Mouse (Mus musculus) neural tube, embryonic 11.5 days (tissue): ENCODE results near the gene Fmn2. TPM values are rescaled to one million over a fixed set of nuclear protein-coding genes. Genes with fewer than 3 reads are reported as not detected.

Source experiments
- ATAC-seq: fragments of 200-750 bp; cut with Nextera tagmentation; 2 replicates; pipeline ENCODE4 v1.8.0; 2017; ENCODE audit warnings: moderate number of reproducible peaks, mild to moderate bottlenecking, moderate TSS enrichment, moderate library complexity; ENCODE audit not compliant: insufficient read depth, low FRiP score, low TSS enrichment
- DNase-seq: peaks from one replicate; pipeline ENCODE4 v3.0.0-alpha.2; 2015; ENCODE audit warnings: low spot score
- H3K27ac ChIP-seq: fragments of 300-500 bp; sonication (generic); 2 replicates; pipeline ENCODE4 v1.5.1; 2014; ENCODE audit warnings: low read depth, mild to moderate bottlenecking, low read length
- H3K27me3 ChIP-seq: fragments of 300-500 bp; sonication (generic); 2 replicates; pipeline ENCODE4 v1.6.1; 2014; ENCODE audit warnings: mild to moderate bottlenecking, low read length, mixed read lengths; ENCODE audit not compliant: control insufficient read depth, insufficient read depth
- H3K36me3 ChIP-seq: fragments of 300-500 bp; sonication (generic); 2 replicates; pipeline ENCODE4 v1.6.1; 2014; ENCODE audit warnings: mild to moderate bottlenecking, low read length, moderate library complexity, mixed read lengths; ENCODE audit not compliant: control insufficient read depth, insufficient read depth
- H3K4me1 ChIP-seq: fragments of 300-500 bp; sonication (generic); 2 replicates; pipeline ENCODE4 v1.6.1; 2014; ENCODE audit warnings: low read length, mixed read lengths; ENCODE audit not compliant: control insufficient read depth, insufficient read depth
- H3K4me2 ChIP-seq: fragments of 300-500 bp; sonication (generic); 2 replicates; pipeline ENCODE4 v1.6.1; 2014; ENCODE audit warnings: low read depth, mild to moderate bottlenecking, moderate library complexity
- H3K4me3 ChIP-seq: fragments of 300-500 bp; sonication (generic); 2 replicates; pipeline ENCODE4 v1.5.1; 2014; ENCODE audit warnings: low read depth, low read length
- H3K9ac ChIP-seq: fragments of 300-500 bp; sonication (generic); 2 replicates; pipeline ENCODE4 v1.6.1; 2014; ENCODE audit warnings: mild to moderate bottlenecking, low read length
- H3K9me3 ChIP-seq: fragments of 300-500 bp; sonication (generic); 2 replicates; pipeline ENCODE4 v1.6.1; 2016; ENCODE audit warnings: low read length; ENCODE audit not compliant: control insufficient read depth
- whole genome bisulfite sequencing: fragments of 180-500 bp; shearing (Covaris S2); extraction: QIAGEN DNeasy Blood & Tissue Kit; methylation state at CpG from one replicate; pipeline ENCODE4 v1.1.7; 2014; 5-methylcytosine and 5-hydroxymethylcytosine counted together
- polyA plus RNA-seq: library from polyadenylated mRNA; unstranded; fragments of >200 nt; fragmentation: Nextera tagmentation; extraction: Ambion mirVana; gene quantifications from 2 replicates; pipeline ENCODE4 v1.2.1, GENCODE M21; 2014

Gene Fmn2
- polyA plus RNA-seq, 1 experiment from 2014 or later = 7.4 TPM

- Histone ChIP-seq H3K4me1 (no peaks in the 10 kb centered on the region), H3K9me3 (no peaks in the 10 kb centered on the region), H3K9ac (no peak overlapping the region), H3K27ac (no peak overlapping the region), H3K4me2 (no peak overlapping the region), H3K36me3 (no peaks in the 10 kb centered on the region), H3K4me3 (no peak overlapping the region), H3K27me3 (no peaks in the 10 kb centered on the region)
- DNase-seq (no peak), ATAC-seq (no peak)
Observed at GRCm38 (mm10) chr1:174665116-174665515, 163.5 kb downstream of the Fmn2 start.

GRCm38 (mm10) chr1:174669132-174669531 is 167.5 kb downstream of the Fmn2 start:
- H3K4me3 ChIP-seq = no peak overlapping the region
- H3K27me3 ChIP-seq = no peaks in the 10 kb centered on the region
- H3K9me3 ChIP-seq = no peaks in the 10 kb centered on the region
- no peak overlapping the region for H3K27ac ChIP-seq
- H3K4me2 ChIP-seq = no peak overlapping the region
- no peaks in the 10 kb centered on the region for H3K4me1 ChIP-seq
- H3K36me3 ChIP-seq = no peaks in the 10 kb centered on the region
- DNase-seq (no peak), ATAC-seq (peak; percentile 27; the same call in 1 of the 2 replicates)
- 38% methylated on average over 1 of the region's 1 CpGs for WGBS
- no peak overlapping the region for H3K9ac ChIP-seq

- Histone ChIP-seq H3K27ac (no peak overlapping the region), H3K4me2 (no peak overlapping the region), H3K9me3 (no peaks in the 10 kb centered on the region), H3K27me3 (no peaks in the 10 kb centered on the region), H3K4me1 (no peaks in the 10 kb centered on the region), H3K36me3 (no peaks in the 10 kb centered on the region), H3K9ac (no peak overlapping the region), H3K4me3 (no peak overlapping the region)
- ATAC-seq (no peak), DNase-seq (no peak)
- WGBS = 91% methylated on average over 8 of the region's 8 CpGs
Observed at GRCm38 (mm10) chr1:174670846-174671245, 169.2 kb downstream of the Fmn2 start.

GRCm38 (mm10) chr1:174674586-174674985 is 173.0 kb downstream of the Fmn2 start:
- no peaks in the 10 kb centered on the region for H3K9me3 ChIP-seq
- no peak overlapping the region for H3K4me2 ChIP-seq
- no peaks in the 10 kb centered on the region for H3K36me3 ChIP-seq
- H3K27ac ChIP-seq = no peak overlapping the region
- DNase-seq (no peak), ATAC-seq (no peak)
- no peak overlapping the region for H3K4me3 ChIP-seq
- no peaks in the 10 kb centered on the region for H3K4me1 ChIP-seq
- 57% methylated on average over 8 of the region's 8 CpGs for WGBS
- H3K9ac ChIP-seq = no peak overlapping the region
- no peaks in the 10 kb centered on the region for H3K27me3 ChIP-seq

- Histone ChIP-seq H3K9me3 (no peaks in the 10 kb centered on the region), H3K4me3 (no peak overlapping the region), H3K27me3 (no peaks in the 10 kb centered on the region), H3K4me2 (no peak overlapping the region), H3K9ac (no peak overlapping the region), H3K4me1 (no peaks in the 10 kb centered on the region), H3K27ac (no peak overlapping the region), H3K36me3 (no peaks in the 10 kb centered on the region)
- no peak for ATAC-seq
- 89% methylated on average over 6 of the region's 6 CpGs for WGBS
- DNase-seq = no peak
Observed at GRCm38 (mm10) chr1:174675316-174675715, 173.7 kb downstream of the Fmn2 start.

GRCm38 (mm10) chr1:174676187-174676586 is 174.6 kb downstream of the Fmn2 start:
- Histone ChIP-seq H3K4me3 (no peak overlapping the region), H3K9me3 (no peaks in the 10 kb centered on the region), H3K4me1 (no peaks in the 10 kb centered on the region), H3K4me2 (no peak overlapping the region), H3K27me3 (no peaks in the 10 kb centered on the region), H3K27ac (no peak overlapping the region), H3K9ac (no peak overlapping the region), H3K36me3 (no peaks in the 10 kb centered on the region)
- WGBS = 89% methylated on average over 3 of the region's 3 CpGs
- no peak for DNase-seq
- no peak for ATAC-seq

GRCm38 (mm10) chr1:174677211-174677610 is 175.6 kb downstream of the Fmn2 start:
- no peaks in the 10 kb centered on the region for H3K27me3 ChIP-seq
- no peak overlapping the region for H3K4me2 ChIP-seq
- H3K27ac ChIP-seq = no peak overlapping the region
- H3K36me3 ChIP-seq = no peaks in the 10 kb centered on the region
- 64% methylated on average over 4 of the region's 4 CpGs for WGBS
- H3K9me3 ChIP-seq = no peaks in the 10 kb centered on the region
- H3K9ac ChIP-seq = no peak overlapping the region
- H3K4me3 ChIP-seq = no peak overlapping the region
- H3K4me1 ChIP-seq = no peaks in the 10 kb centered on the region
- DNase-seq = no peak
- no peak for ATAC-seq

- no peaks in the 10 kb centered on the region for H3K36me3 ChIP-seq
- H3K9me3 ChIP-seq = no peaks in the 10 kb centered on the region
- H3K4me2 ChIP-seq = no peak overlapping the region
- H3K9ac ChIP-seq = no peak overlapping the region
- H3K27ac ChIP-seq = no peak overlapping the region
- DNase-seq = no peak
- 85% methylated on average over 2 of the region's 2 CpGs for WGBS
- ATAC-seq = no peak
- H3K27me3 ChIP-seq = no peaks in the 10 kb centered on the region
- H3K4me3 ChIP-seq = no peak overlapping the region
- no peaks in the 10 kb centered on the region for H3K4me1 ChIP-seq
Observed at GRCm38 (mm10) chr1:174689301-174689700, 187.7 kb downstream of the Fmn2 start.

- ATAC-seq (no peak), DNase-seq (no peak)
- H3K27me3 ChIP-seq = no peaks in the 10 kb centered on the region
- no peak overlapping the region for H3K4me2 ChIP-seq
- no peaks in the 10 kb centered on the region for H3K4me1 ChIP-seq
- H3K36me3 ChIP-seq = no peaks in the 10 kb centered on the region
- H3K27ac ChIP-seq = no peak overlapping the region
- H3K4me3 ChIP-seq = no peak overlapping the region
- no peaks in the 10 kb centered on the region for H3K9me3 ChIP-seq
- 94% methylated on average over 5 of the region's 5 CpGs for WGBS
- no peak overlapping the region for H3K9ac ChIP-seq
Observed at GRCm38 (mm10) chr1:174700871-174701270, 199.2 kb downstream of the Fmn2 start.
